In genomic region chr19:42017399-42018247, GRCm38 (mm10) we compare ENCODE assay signal across 8 mouse cellular contexts. TPM values are rescaled to one million over a fixed set of nuclear protein-coding genes. Genes with fewer than 3 reads are reported as not detected.
DNase-seq lines count a peak whose midpoint lies in the region; ATAC-seq and TF ChIP-seq lines count a peak whose summit lies in the region.

No protein-coding gene starts in this region.

- H3K4me1 ChIP-seq in bone marrow macrophage, adult 2 months (ENCODE audit: control insufficient read depth, insufficient read depth, low read length): peaks cover 61% of the 10 kb centered on the region
- H3K4me1 ChIP-seq in stomach, embryonic 14.5 days (ENCODE audit: control insufficient read depth, insufficient read depth, low read length): peaks cover 18% of the 10 kb centered on the region

- DNase-seq in MEL-GATA-1-ER (ENCODE audit: extremely low read depth, low read depth): peak; percentile 10
- DNase-seq in heart, postnatal 4 days: peak; percentile 79
- peak; percentile 55 to 60 for DNase-seq in left cerebral cortex, adult 18-20 months (ENCODE audit: low spot score in 2 of 2)
- DNase-seq in lung, postnatal 36 days: peak; percentile 68
- DNase-seq in embryo, embryonic 9.5 days (ENCODE audit: extremely low spot score): no peak

- peak; percentile 76 for ATAC-seq in frontal cortex, adult (ENCODE audit: low TSS enrichment)
- ATAC-seq in stomach, embryonic 14.5 days (ENCODE audit: insufficient number of reproducible peaks, insufficient read depth, low FRiP score, low read depth): no peak

- H3K27me3 ChIP-seq in stomach, embryonic 14.5 days (ENCODE audit: control insufficient read depth, insufficient read depth, low read length): no peaks in the 10 kb centered on the region

- peak overlapping the region; percentile 80 for H3K27ac ChIP-seq in bone marrow macrophage, adult 2 months (ENCODE audit: insufficient read depth, low read depth, low read length)
- peak overlapping the region; percentile 75 for H3K27ac ChIP-seq in stomach, embryonic 14.5 days (ENCODE audit: low read length)

- no peak overlapping the region for H3K4me2 ChIP-seq in stomach, embryonic 14.5 days (replicated peaks; ENCODE audit: low read depth, low read length)

- H3K9me3 ChIP-seq in stomach, embryonic 14.5 days (ENCODE audit: control insufficient read depth, low read depth, low read length): no peaks in the 10 kb centered on the region

- no peak for TF ChIP-seq POLR2A in bone marrow macrophage, adult 2 months (IDR thresholded peaks at IDR 0.05; ENCODE audit: borderline replicate concordance, low read depth, low read length)

- 55% methylated on average over 8 of the region's 8 CpGs for WGBS in stomach, embryonic 14.5 days

- no peak for TF ChIP-seq CTCF in bone marrow macrophage, adult 2 months (IDR thresholded peaks at IDR 0.05; ENCODE audit: low read depth, low read length)

- H3K9ac ChIP-seq in stomach, embryonic 14.5 days (replicated peaks; ENCODE audit: low read depth, low read length): no peak overlapping the region

- H3K36me3 ChIP-seq in stomach, embryonic 14.5 days (ENCODE audit: control insufficient read depth, insufficient read depth, low read length): no peaks in the 10 kb centered on the region

- peak overlapping the region; percentile 37 for H3K4me3 ChIP-seq in bone marrow macrophage, adult 2 months (ENCODE audit: insufficient read depth, low read length)
- no peak overlapping the region for H3K4me3 ChIP-seq in stomach, embryonic 14.5 days (ENCODE audit: low read depth, low read length)

RNA-seq across cellular contexts. Expression of gene Ankrd2, which starts 18.2 kb away (rescaled TPM):
- not detected in 2 replicates for polyA plus RNA-seq in bone marrow macrophage, adult 2 months (2012; ENCODE audit: insufficient read depth, insufficient read length, missing spikeins)
- total RNA-seq in heart, postnatal 4 days (2021): under 1 TPM in 1 of 2 experiments, not detected in 1; 0.25 TPM
- under 1 TPM; 0.30 to 0.44 TPM for total RNA-seq in left cerebral cortex, adult 18-20 months (2021)
- polyA plus RNA-seq in stomach, embryonic 14.5 days (2014; fragmentation: Nextera tagmentation; extraction: Ambion mirVana): 0.30 TPM in 1 of 2 replicates, not detected in the other

RNA-seq across cellular contexts. Expression of gene Hoga1, which starts 27.8 kb away (rescaled TPM):
- polyA plus RNA-seq in bone marrow macrophage, adult 2 months (2012; ENCODE audit: insufficient read depth, insufficient read length, missing spikeins): 1.9 and 2.3 TPM in 2 replicates
- 1 to 10 TPM; 2.5 to 2.8 TPM for total RNA-seq in heart, postnatal 4 days (2021)
- total RNA-seq in left cerebral cortex, adult 18-20 months (2021): 1 to 10 TPM; 4.9 to 5.0 TPM
- 1.7 and 1.9 TPM in 2 replicates for polyA plus RNA-seq in stomach, embryonic 14.5 days (2014; fragmentation: Nextera tagmentation; extraction: Ambion mirVana)

RNA-seq across cellular contexts. Expression of gene 4933411K16Rik, which starts 34.4 kb away (rescaled TPM):
- 0.54 TPM in 1 of 2 replicates, not detected in the other for polyA plus RNA-seq in bone marrow macrophage, adult 2 months (2012; ENCODE audit: insufficient read depth, insufficient read length, missing spikeins)
- under 1 TPM; 0.26 to 0.50 TPM for total RNA-seq in heart, postnatal 4 days (2021)
- total RNA-seq in left cerebral cortex, adult 18-20 months (2021): under 1 TPM; 0.53 to 0.73 TPM
- polyA plus RNA-seq in stomach, embryonic 14.5 days (2014; fragmentation: Nextera tagmentation; extraction: Ambion mirVana): 0.24 TPM in 1 of 2 replicates, not detected in the other

RNA-seq across cellular contexts. Expression of gene Ubtd1, which starts 36.1 kb away (rescaled TPM):
- 44.1 and 46.7 TPM in 2 replicates for polyA plus RNA-seq in bone marrow macrophage, adult 2 months (2012; ENCODE audit: insufficient read depth, insufficient read length, missing spikeins)
- 10 to 100 TPM; 26.4 to 28.3 TPM for total RNA-seq in heart, postnatal 4 days (2021)
- total RNA-seq in left cerebral cortex, adult 18-20 months (2021): 10 to 100 TPM; 12.0 to 12.2 TPM
- polyA plus RNA-seq in stomach, embryonic 14.5 days (2014; fragmentation: Nextera tagmentation; extraction: Ambion mirVana): 10.4 and 10.8 TPM in 2 replicates

RNA-seq across cellular contexts. Expression of gene Mms19, which starts 36.7 kb away (rescaled TPM):
- polyA plus RNA-seq in bone marrow macrophage, adult 2 months (2012; ENCODE audit: insufficient read depth, insufficient read length, missing spikeins): 43.7 and 57.0 TPM in 2 replicates
- total RNA-seq in heart, postnatal 4 days (2021): 10 to 100 TPM; 19.3 to 20.1 TPM
- 10 to 100 TPM; 30.9 to 32.3 TPM for total RNA-seq in left cerebral cortex, adult 18-20 months (2021)
- 37.6 and 44.1 TPM in 2 replicates for polyA plus RNA-seq in stomach, embryonic 14.5 days (2014; fragmentation: Nextera tagmentation; extraction: Ambion mirVana)
